Mouse (Mus musculus) A20 (cell line): ENCODE results near the gene Caprin1.

Experiments used
- DNase-seq: peaks from one replicate; pipeline ENCODE4 v3.0.0-alpha.2; 2011; ENCODE audit warnings: low read depth, low spot score

Caprin1 gene

DNA sequence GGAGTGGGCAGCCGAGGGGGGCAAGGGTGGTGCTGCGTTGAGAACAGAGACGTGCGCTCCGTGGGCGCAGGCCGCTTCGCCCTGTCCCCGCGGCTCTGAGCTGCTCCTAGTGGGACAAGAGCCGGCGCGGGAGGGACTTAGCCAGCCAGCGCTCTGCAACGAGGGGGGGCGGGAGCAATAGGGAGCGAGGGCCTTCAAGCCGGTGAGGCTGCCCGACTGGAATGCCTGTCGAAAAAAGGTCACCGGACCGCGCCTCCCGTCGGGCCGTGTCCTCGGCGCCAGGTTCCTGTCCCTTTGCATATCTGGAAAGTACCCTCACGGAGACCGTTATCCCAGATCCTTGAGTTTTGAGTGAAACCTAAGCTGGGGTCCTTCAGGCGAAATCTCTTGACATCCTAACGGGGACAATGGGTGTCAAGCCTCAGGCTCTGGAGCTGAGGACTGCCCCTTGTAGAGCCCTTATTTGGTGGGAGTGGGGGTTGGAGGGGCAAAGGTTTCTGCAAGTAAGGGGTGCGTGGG, at the start of gene Caprin1:
TSS of gene Caprin1 (minus strand) at position 159 of the 519 bp plus-strand sequence.
- DNase-seq: peak; percentile 98

- DNase-seq: no peak
Measured at GRCm38 (mm10) chr2:103846875-103847274, 49.4 kb upstream of the Caprin1 start.

DNA sequence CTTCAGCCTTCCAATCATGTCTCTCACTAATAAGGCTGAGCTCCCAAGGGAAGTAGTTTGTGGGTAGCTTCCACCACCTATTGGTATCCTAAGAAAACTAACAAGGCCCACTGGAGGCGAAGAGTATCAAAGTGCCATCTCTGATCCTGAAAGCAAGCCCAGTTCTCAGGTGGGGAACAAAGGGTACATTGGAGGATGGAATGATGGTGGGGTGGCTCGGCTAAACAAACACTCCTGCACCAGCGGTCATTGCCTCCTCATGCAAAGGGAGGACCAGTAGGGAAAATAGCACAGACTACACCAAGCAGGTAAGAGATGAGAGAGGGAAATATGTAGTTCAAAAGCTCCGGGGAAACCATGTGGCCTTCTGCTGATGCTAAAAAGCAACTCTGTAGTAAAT, 48.8 kb upstream of the Caprin1 start:
- no peak for DNase-seq

GRCm38 (mm10) chr2:103844016-103844415, 46.6 kb upstream of the Caprin1 start:
- no peak for DNase-seq

DNA sequence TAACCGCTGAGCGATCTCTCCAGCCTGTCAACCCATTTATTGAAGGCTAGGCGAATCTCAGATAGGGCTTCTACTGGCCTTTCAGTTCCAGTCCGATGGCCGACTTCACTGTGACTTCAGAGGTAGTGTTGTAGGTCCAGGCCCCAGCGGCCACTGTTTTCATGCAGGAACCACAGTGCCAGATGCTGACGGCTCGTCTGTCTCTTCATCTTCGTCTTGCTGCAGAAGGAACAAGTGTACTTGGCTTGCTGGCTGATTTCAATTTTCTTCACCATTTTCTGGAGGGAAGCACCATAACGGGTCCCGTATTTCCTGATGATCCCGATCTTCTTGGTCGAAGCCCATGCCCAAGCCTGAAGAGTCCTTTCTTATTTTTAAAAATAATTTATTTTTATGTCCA, 45.9 kb upstream of the Caprin1 start:
- DNase-seq: no peak

DNA sequence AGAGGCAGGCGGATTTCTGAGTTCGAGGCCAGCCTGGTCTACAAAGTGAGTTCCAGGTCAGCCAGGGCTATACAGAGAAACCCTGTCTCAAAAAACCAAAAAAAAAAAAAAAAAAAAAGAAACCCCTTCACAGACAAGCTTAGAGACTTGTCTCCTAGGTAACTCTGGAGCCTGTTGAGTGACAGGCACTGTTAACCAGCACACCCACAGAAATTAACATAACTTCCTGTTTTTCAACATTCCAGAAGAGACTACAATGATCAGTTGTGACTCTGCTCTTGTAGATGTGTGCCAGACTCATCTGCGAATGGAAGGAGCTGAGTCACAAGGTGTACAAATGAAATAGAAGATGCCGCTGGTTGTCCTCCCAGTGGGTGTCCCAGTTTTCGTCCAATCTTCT, 44.9 kb upstream of the Caprin1 start:
- DNase-seq: peak; percentile 28

DNA sequence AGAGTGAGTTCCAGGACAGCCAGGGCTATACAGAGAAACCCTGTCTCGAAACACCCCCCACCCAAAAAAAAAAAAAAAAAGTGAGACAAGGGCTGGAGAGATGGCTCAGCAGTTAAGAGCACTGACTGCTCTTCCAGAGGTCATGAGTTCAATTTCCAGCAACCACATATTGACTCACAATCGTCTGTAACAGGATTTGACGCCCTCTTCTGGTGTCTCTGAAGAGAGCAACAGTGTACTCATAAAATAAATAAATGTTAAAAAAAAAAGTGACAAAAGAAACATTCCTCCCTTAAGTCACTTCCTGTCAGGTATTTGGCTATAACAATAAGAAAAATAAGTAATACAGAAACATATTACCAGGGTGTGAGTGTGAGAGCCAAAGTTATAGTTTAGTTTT, 41.0 kb upstream of the Caprin1 start:
- DNase-seq: peak; percentile 18

- no peak for DNase-seq
Measured at GRCm38 (mm10) chr2:103837166-103837565, 39.7 kb upstream of the Caprin1 start.

GRCm38 (mm10) chr2:103835614-103836395, 38.4 kb upstream of the Caprin1 start:
- no peak for DNase-seq

- no peak for DNase-seq
Measured at GRCm38 (mm10) chr2:103833816-103834445, 36.5 kb upstream of the Caprin1 start.

DNA sequence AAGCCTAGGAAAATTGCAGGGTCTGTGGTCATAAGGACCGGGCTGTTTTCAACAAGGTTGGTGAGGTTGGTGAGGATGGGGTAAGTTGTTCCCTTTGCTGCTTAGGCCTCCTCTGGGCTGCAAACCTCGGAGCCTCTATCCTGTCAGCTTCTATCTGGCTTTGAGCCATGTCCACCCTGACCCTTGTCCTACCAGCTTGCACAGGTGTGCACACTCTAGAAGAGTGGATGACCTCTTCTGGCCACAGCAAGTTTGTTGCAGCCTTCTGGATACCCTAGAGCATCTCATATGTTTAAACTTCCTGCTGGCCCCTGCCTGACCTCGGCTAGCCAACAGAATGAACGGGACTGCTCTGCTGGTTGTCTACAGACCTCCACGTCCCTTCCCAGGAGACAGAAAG, 35.5 kb upstream of the Caprin1 start:
- DNase-seq: no peak

- DNase-seq: no peak
Measured at GRCm38 (mm10) chr2:103828900-103829299, 31.5 kb upstream of the Caprin1 start.

- DNase-seq: no peak
Measured at GRCm38 (mm10) chr2:103824916-103825315, 27.5 kb upstream of the Caprin1 start.

DNA sequence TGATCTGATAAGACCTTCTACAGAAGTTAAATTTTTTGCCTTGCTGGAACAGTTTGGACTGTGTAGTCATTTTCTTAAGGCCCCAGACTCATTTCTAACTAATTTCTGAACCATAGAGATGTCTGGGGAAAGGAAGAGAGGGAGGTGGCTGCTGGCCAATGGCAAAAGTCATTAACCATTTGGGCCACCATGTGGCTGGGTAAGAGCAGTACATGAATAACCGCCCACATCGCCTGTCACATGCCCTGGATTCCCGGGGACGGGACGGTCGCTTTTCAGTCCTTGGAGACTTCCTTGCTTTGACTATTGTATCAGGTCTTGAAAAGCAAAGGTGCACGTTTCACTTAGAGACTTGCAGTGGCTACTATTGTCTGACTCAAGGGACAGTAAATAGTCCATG, 25.1 kb upstream of the Caprin1 start:
- DNase-seq: no peak

- DNase-seq: no peak
Measured at GRCm38 (mm10) chr2:103817145-103817895, 19.9 kb upstream of the Caprin1 start.

- no peak for DNase-seq
Measured at GRCm38 (mm10) chr2:103815976-103816375, 18.5 kb upstream of the Caprin1 start.

- DNase-seq: no peak
Measured at GRCm38 (mm10) chr2:103811465-103812191, 14.2 kb upstream of the Caprin1 start.

GRCm38 (mm10) chr2:103810412-103810811, 13.0 kb upstream of the Caprin1 start:
- no peak for DNase-seq

DNA sequence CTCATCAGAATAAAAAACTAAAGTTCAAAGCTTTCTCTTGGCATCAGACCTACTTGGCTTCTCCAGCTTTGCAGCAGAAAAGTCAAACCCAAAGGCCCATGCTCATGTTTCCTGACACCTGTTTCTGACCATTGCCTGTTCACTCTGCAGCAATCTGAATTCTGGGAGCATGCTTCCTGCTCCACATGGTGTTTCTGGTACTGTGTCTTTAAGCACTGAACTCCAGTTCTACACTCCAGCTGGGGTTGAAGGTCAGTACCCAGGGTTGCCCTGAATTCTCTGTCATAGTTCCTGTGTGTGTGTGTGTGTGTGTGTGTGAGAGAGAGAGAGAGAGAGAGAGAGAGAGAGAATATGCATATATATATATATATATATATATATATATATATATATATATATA, 11.0 kb upstream of the Caprin1 start:
- DNase-seq: no peak

DNA sequence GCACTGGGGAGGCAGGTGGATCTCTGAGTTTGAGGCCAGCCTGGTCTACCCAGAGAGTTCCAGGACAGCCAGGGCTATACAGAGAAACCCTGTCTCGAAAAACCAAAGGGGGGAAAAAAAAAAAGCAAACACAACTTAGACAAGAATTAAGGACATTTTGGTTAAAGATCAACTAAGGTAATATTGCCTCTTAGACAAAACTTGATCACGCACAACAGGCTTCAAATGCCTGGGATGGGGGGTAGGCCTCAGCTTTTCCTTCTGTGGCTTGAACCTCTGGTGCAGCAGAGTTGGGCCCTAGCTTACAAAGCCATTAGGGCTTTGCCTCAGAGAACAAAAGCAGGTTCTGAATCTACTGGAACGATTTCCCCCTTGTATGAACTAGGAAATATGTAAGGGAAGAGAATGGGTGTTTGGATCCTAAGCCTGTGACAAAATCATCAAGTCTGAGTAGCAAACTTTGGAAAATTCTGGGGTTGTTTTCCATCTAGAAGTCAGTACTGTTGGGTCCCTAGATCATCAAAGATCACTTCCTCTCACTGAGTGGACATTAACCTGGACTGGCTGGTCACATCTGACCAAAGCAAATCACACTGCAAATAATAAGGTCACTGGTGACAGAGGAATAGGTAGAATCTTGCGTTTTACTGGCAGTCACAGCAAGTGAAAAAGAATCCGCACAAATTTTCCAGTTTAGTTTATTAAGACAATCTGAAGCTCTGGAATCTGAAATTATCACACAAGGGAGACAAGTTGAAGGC, 6.5 kb upstream of the Caprin1 start:
- DNase-seq: no peak

- no peak for DNase-seq
Measured at GRCm38 (mm10) chr2:103802422-103802821, 5.0 kb upstream of the Caprin1 start.
